Mouse (Mus musculus): ENCODE measurements around the gene Ccdc69. TPM values are rescaled to one million over a fixed set of nuclear protein-coding genes. Genes with fewer than 3 reads are reported as not detected.

Ccdc69 gene
- polyA plus RNA-seq (2015; fragmentation: Nextera tagmentation; extraction: Ambion mirVana): 5.1 and 5.4 TPM in 2 replicates

- ATAC-seq (ENCODE audit: low FRiP score, low TSS enrichment) (peak; percentile 58), DNase-seq (ENCODE audit: low spot score) (peak; percentile 67)
- H3K4me1 ChIP-seq (replicated peaks; ENCODE audit: control insufficient read depth, insufficient read depth): 0 out of 2 replicates have a peak, but pooled peaks cover 2% of the 10 kb centered on the region
- no peaks in the 10 kb centered on the region for H3K36me3 ChIP-seq (ENCODE audit: control insufficient read depth, insufficient read depth, low read length)
- TF ChIP-seq CTCF (IDR thresholded peaks at IDR 0.05; ENCODE audit: low read depth) (no peak), EP300 (optimal IDR thresholded peaks at IDR 0.05) (no peak)
- H3K4me2 ChIP-seq (replicated peaks; ENCODE audit: low read depth): peak within 1 kb of the TSS; percentile 95
- peak within 1 kb of the TSS; percentile 4; the same call in 1 of the 2 replicates for H3K27ac ChIP-seq (replicated peaks)
- H3K9ac ChIP-seq (ENCODE audit: low read length): peak within 1 kb of the TSS; percentile 59
- under 1% methylated on average over 49 of the region's 50 CpGs for WGBS
- H3K27me3 ChIP-seq (ENCODE audit: control insufficient read depth, insufficient read depth, low read length): no peaks in the 10 kb centered on the region
- H3K9me3 ChIP-seq (ENCODE audit: control insufficient read depth, low read length): no peaks in the 10 kb centered on the region
- H3K4me3 ChIP-seq (ENCODE audit: low read depth, low read length): peak within 1 kb of the TSS; percentile 51
Measured at GRCm38 (mm10) chr11:55077331-55078231, at the start of gene Ccdc69. TSS of gene Ccdc69 (minus strand) at chr11:55078131.

- Histone ChIP-seq H3K36me3 (ENCODE audit: control insufficient read depth, insufficient read depth, low read length) (no peaks in the 10 kb centered on the region), H3K9me3 (ENCODE audit: control insufficient read depth, low read length) (no peaks in the 10 kb centered on the region), H3K27ac (replicated peaks) (no peak overlapping the region), H3K4me1 (replicated peaks; ENCODE audit: control insufficient read depth, insufficient read depth) (no peaks in the 10 kb centered on the region), H3K4me2 (replicated peaks; ENCODE audit: low read depth) (no peak overlapping the region), H3K27me3 (ENCODE audit: control insufficient read depth, insufficient read depth, low read length) (no peaks in the 10 kb centered on the region), H3K9ac (ENCODE audit: low read length) (no peak overlapping the region), H3K4me3 (ENCODE audit: low read depth, low read length) (no peak overlapping the region)
- TF ChIP-seq EP300 (optimal IDR thresholded peaks at IDR 0.05) (no peak), CTCF (IDR thresholded peaks at IDR 0.05; ENCODE audit: low read depth) (no peak)
- no peak for DNase-seq (ENCODE audit: low spot score)
- 64% methylated on average over 3 of the region's 3 CpGs for WGBS
- ATAC-seq (ENCODE audit: low FRiP score, low TSS enrichment): no peak
Measured at GRCm38 (mm10) chr11:55126663-55127062, 48.7 kb upstream of the Ccdc69 start.

GRCm38 (mm10) chr11:55121430-55121829, 43.5 kb upstream of the Ccdc69 start:
- no peaks in the 10 kb centered on the region for H3K36me3 ChIP-seq (ENCODE audit: control insufficient read depth, insufficient read depth, low read length)
- DNase-seq (ENCODE audit: low spot score) (no peak), ATAC-seq (ENCODE audit: low FRiP score, low TSS enrichment) (no peak)
- no peak overlapping the region for H3K4me3 ChIP-seq (ENCODE audit: low read depth, low read length)
- WGBS: 91% methylated on average over 1 of the region's 1 CpGs
- no peaks in the 10 kb centered on the region for H3K9me3 ChIP-seq (ENCODE audit: control insufficient read depth, low read length)
- H3K4me1 ChIP-seq (replicated peaks; ENCODE audit: control insufficient read depth, insufficient read depth): no peaks in the 10 kb centered on the region
- TF ChIP-seq EP300 (optimal IDR thresholded peaks at IDR 0.05) (no peak), CTCF (IDR thresholded peaks at IDR 0.05; ENCODE audit: low read depth) (no peak)
- no peak overlapping the region for H3K4me2 ChIP-seq (replicated peaks; ENCODE audit: low read depth)
- H3K9ac ChIP-seq (ENCODE audit: low read length): no peak overlapping the region
- H3K27ac ChIP-seq (replicated peaks): no peak overlapping the region
- no peaks in the 10 kb centered on the region for H3K27me3 ChIP-seq (ENCODE audit: control insufficient read depth, insufficient read depth, low read length)

GRCm38 (mm10) chr11:55120821-55121271, 42.9 kb upstream of the Ccdc69 start:
- H3K27me3 ChIP-seq (ENCODE audit: control insufficient read depth, insufficient read depth, low read length): no peaks in the 10 kb centered on the region
- 0 out of 2 replicates have a peak overlapping the region, but pooled peaks have one; percentile 35 for H3K27ac ChIP-seq (replicated peaks)
- H3K9me3 ChIP-seq (ENCODE audit: control insufficient read depth, low read length): no peaks in the 10 kb centered on the region
- no peak overlapping the region for H3K4me2 ChIP-seq (replicated peaks; ENCODE audit: low read depth)
- WGBS: 61% methylated on average over 8 of the region's 8 CpGs
- no peaks in the 10 kb centered on the region for H3K36me3 ChIP-seq (ENCODE audit: control insufficient read depth, insufficient read depth, low read length)
- H3K4me3 ChIP-seq (ENCODE audit: low read depth, low read length): no peak overlapping the region
- no peaks in the 10 kb centered on the region for H3K4me1 ChIP-seq (replicated peaks; ENCODE audit: control insufficient read depth, insufficient read depth)
- DNase-seq (ENCODE audit: low spot score): no peak
- TF ChIP-seq CTCF (IDR thresholded peaks at IDR 0.05; ENCODE audit: low read depth) (no peak), EP300 (optimal IDR thresholded peaks at IDR 0.05) (no peak)
- no peak overlapping the region for H3K9ac ChIP-seq (ENCODE audit: low read length)
- no peak for ATAC-seq (ENCODE audit: low FRiP score, low TSS enrichment)

- Histone ChIP-seq H3K4me2 (replicated peaks; ENCODE audit: low read depth) (no peak overlapping the region), H3K4me3 (ENCODE audit: low read depth, low read length) (no peak overlapping the region), H3K36me3 (ENCODE audit: control insufficient read depth, insufficient read depth, low read length) (no peaks in the 10 kb centered on the region), H3K4me1 (replicated peaks; ENCODE audit: control insufficient read depth, insufficient read depth) (no peaks in the 10 kb centered on the region), H3K9ac (ENCODE audit: low read length) (no peak overlapping the region), H3K27ac (replicated peaks) (no peak overlapping the region), H3K27me3 (ENCODE audit: control insufficient read depth, insufficient read depth, low read length) (no peaks in the 10 kb centered on the region), H3K9me3 (ENCODE audit: control insufficient read depth, low read length) (no peaks in the 10 kb centered on the region)
- no peak for TF ChIP-seq CTCF (IDR thresholded peaks at IDR 0.05; ENCODE audit: low read depth)
- no peak for TF ChIP-seq EP300 (optimal IDR thresholded peaks at IDR 0.05)
- ATAC-seq (ENCODE audit: low FRiP score, low TSS enrichment) (no peak), DNase-seq (ENCODE audit: low spot score) (no peak)
Measured at GRCm38 (mm10) chr11:55120279-55120678, 42.3 kb upstream of the Ccdc69 start.

GRCm38 (mm10) chr11:55117031-55117430, 39.1 kb upstream of the Ccdc69 start:
- no peak overlapping the region for H3K4me3 ChIP-seq (ENCODE audit: low read depth, low read length)
- H3K27me3 ChIP-seq (ENCODE audit: control insufficient read depth, insufficient read depth, low read length): no peaks in the 10 kb centered on the region
- ATAC-seq (ENCODE audit: low FRiP score, low TSS enrichment) (no peak), DNase-seq (ENCODE audit: low spot score) (no peak)
- H3K27ac ChIP-seq (replicated peaks): no peak overlapping the region
- TF ChIP-seq EP300 (optimal IDR thresholded peaks at IDR 0.05) (no peak), CTCF (IDR thresholded peaks at IDR 0.05; ENCODE audit: low read depth) (no peak)
- H3K4me1 ChIP-seq (replicated peaks; ENCODE audit: control insufficient read depth, insufficient read depth): no peaks in the 10 kb centered on the region
- H3K36me3 ChIP-seq (ENCODE audit: control insufficient read depth, insufficient read depth, low read length): no peaks in the 10 kb centered on the region
- H3K9me3 ChIP-seq (ENCODE audit: control insufficient read depth, low read length): no peaks in the 10 kb centered on the region
- WGBS: 89% methylated on average over 2 of the region's 2 CpGs
- no peak overlapping the region for H3K9ac ChIP-seq (ENCODE audit: low read length)
- no peak overlapping the region for H3K4me2 ChIP-seq (replicated peaks; ENCODE audit: low read depth)
